31 mouse cellular contexts compared by ENCODE assay signal in genomic region chr10:130238318-130239209, GRCm38 (mm10). TPM values are rescaled to one million over a fixed set of nuclear protein-coding genes. Genes with fewer than 3 reads are reported as not detected.
DNase-seq lines count a peak whose midpoint lies in the region; ATAC-seq and TF ChIP-seq lines count a peak whose summit lies in the region.
"Had no signal": no experiment of that assay in that cellular context is flagged by ENCODE, and none has a peak within 500 bp of the region (broad histone marks: within the 10 kb centered on the region; RNA-seq: fewer than 3 reads in every experiment).

No protein-coding gene starts in this region.

- ATAC-seq in hindbrain, embryonic 12.5 days (ENCODE audit: low FRiP score), result peak; percentile 38; the same call in 1 of the 2 replicates
- no peak for ATAC-seq in hindbrain, embryonic 14.5 days (ENCODE audit: low FRiP score)
- ATAC-seq in forebrain, embryonic 13.5 days, result peak; percentile 83
- peak; percentile 80 for ATAC-seq in forebrain, embryonic 16.5 days
- ATAC-seq: CD4-positive, CD25-positive, alpha-beta regulatory T cell, adult 4 months; hindbrain, postnatal 0 days; inflammation-experienced regulatory T-cells, adult 6 months; intestine, embryonic 16.5 days had no signal

- H3K4me2 ChIP-seq in hindbrain, embryonic 12.5 days (replicated peaks), result no peak overlapping the region
- H3K4me2 ChIP-seq in hindbrain, embryonic 14.5 days (replicated peaks), result no peak overlapping the region
- H3K4me2 ChIP-seq in forebrain, embryonic 13.5 days, result no peak overlapping the region
- H3K4me2 ChIP-seq in forebrain, embryonic 16.5 days (ENCODE audit: low read length), result no peak overlapping the region
- H3K4me2 ChIP-seq: embryonic facial prominence, embryonic 13.5 days; heart, embryonic 11.5 days; hindbrain, embryonic 13.5 days had no signal

- TF ChIP-seq CTCF in brain, embryonic 14.5 days (IDR thresholded peaks at IDR 0.05; ENCODE audit: borderline replicate concordance, extremely low read depth, insufficient read depth, insufficient read length), result no peak

- TF ChIP-seq POLR2A in brain, embryonic 14.5 days (IDR thresholded peaks at IDR 0.05; ENCODE audit: borderline replicate concordance, extremely low read depth, insufficient read depth, insufficient read length, poor library complexity, severe bottlenecking), result no peak

- no peaks in the 10 kb centered on the region for H3K27me3 ChIP-seq in hindbrain, embryonic 12.5 days
- H3K27me3 ChIP-seq in hindbrain, embryonic 14.5 days (ENCODE audit: control insufficient read depth, insufficient read depth, low read length), result no peaks in the 10 kb centered on the region
- no peaks in the 10 kb centered on the region for H3K27me3 ChIP-seq in forebrain, embryonic 13.5 days
- H3K27me3 ChIP-seq in forebrain, embryonic 16.5 days (replicated peaks; ENCODE audit: control insufficient read depth, insufficient read depth, low read length), result no peaks in the 10 kb centered on the region
- H3K27me3 ChIP-seq: embryonic facial prominence, embryonic 13.5 days; hindbrain, embryonic 13.5 days had no signal

- 54% methylated on average over 2 of the region's 2 CpGs for WGBS in hindbrain, embryonic 12.5 days
- 45% methylated on average over 2 of the region's 2 CpGs for WGBS in hindbrain, embryonic 14.5 days
- 11% methylated on average over 2 of the region's 2 CpGs for WGBS in forebrain, embryonic 13.5 days
- WGBS in forebrain, embryonic 16.5 days, result 18% methylated on average over 2 of the region's 2 CpGs

- no peak for DNase-seq in hindbrain, embryonic 14.5 days (ENCODE audit: low spot score)
- DNase-seq in brain, embryonic 14.5 days (ENCODE audit: low read depth), result peak; percentile 73
- DNase-seq in testis, postnatal 14 days (ENCODE audit: low spot score), result no peak
- DNase-seq: adrenal gland, adult 2 months; adrenal gland, postnatal 14 days; cerebellum, adult 11-12 months; cerebellum, adult 8-10 months; cerebellum, postnatal 10 days; cerebellum, postnatal 36 days; embryo, embryonic 11 days; gastrocnemius, adult 2 months; gastrocnemius, postnatal 36 days; heart, adult 11 months; kidney, adult 18-20 months had no signal

- H3K9me3 ChIP-seq in hindbrain, embryonic 12.5 days (replicated peaks), result no peaks in the 10 kb centered on the region
- H3K9me3 ChIP-seq in hindbrain, embryonic 14.5 days (ENCODE audit: control insufficient read depth, low read length), result no peaks in the 10 kb centered on the region
- no peaks in the 10 kb centered on the region for H3K9me3 ChIP-seq in forebrain, embryonic 13.5 days (replicated peaks)
- H3K9me3 ChIP-seq in forebrain, embryonic 16.5 days (ENCODE audit: control insufficient read depth, low read length), result no peaks in the 10 kb centered on the region
- H3K9me3 ChIP-seq: embryonic facial prominence, embryonic 10.5 days; embryonic facial prominence, embryonic 13.5 days; hindbrain, embryonic 13.5 days had no signal

- H3K4me1 ChIP-seq in hindbrain, embryonic 12.5 days, result no peaks in the 10 kb centered on the region
- no peaks in the 10 kb centered on the region for H3K4me1 ChIP-seq in hindbrain, embryonic 14.5 days (replicated peaks; ENCODE audit: control insufficient read depth, insufficient read depth, low read length)
- H3K4me1 ChIP-seq in forebrain, embryonic 13.5 days, result peaks cover 6% of the 10 kb centered on the region; the same call in 1 of the 2 replicates
- H3K4me1 ChIP-seq in forebrain, embryonic 16.5 days (replicated peaks; ENCODE audit: control insufficient read depth, insufficient read depth, low read length), result no peaks in the 10 kb centered on the region
- H3K4me1 ChIP-seq: embryonic facial prominence, embryonic 10.5 days; embryonic facial prominence, embryonic 13.5 days; hindbrain, embryonic 13.5 days had no signal

- no peak overlapping the region for H3K27ac ChIP-seq in hindbrain, embryonic 12.5 days
- no peak overlapping the region for H3K27ac ChIP-seq in hindbrain, embryonic 14.5 days
- no peak overlapping the region for H3K27ac ChIP-seq in forebrain, embryonic 13.5 days
- H3K27ac ChIP-seq in forebrain, embryonic 16.5 days (ENCODE audit: low read length), result no peak overlapping the region
- H3K27ac ChIP-seq: embryonic facial prominence, embryonic 10.5 days; embryonic facial prominence, embryonic 13.5 days; gastrocnemius, adult 2 months; hindbrain, embryonic 13.5 days; hindbrain, postnatal 0 days had no signal

- no peak overlapping the region for H3K4me3 ChIP-seq in hindbrain, embryonic 12.5 days
- no peak overlapping the region for H3K4me3 ChIP-seq in hindbrain, embryonic 14.5 days (replicated peaks; ENCODE audit: low read length)
- no peak overlapping the region for H3K4me3 ChIP-seq in forebrain, embryonic 13.5 days
- H3K4me3 ChIP-seq in forebrain, embryonic 16.5 days (replicated peaks; ENCODE audit: low read length), result no peak overlapping the region
- H3K4me3 ChIP-seq: embryonic facial prominence, embryonic 10.5 days; embryonic facial prominence, embryonic 13.5 days; erythroblast, embryonic 14.5 days; gastrocnemius, adult 2 months; hindbrain, embryonic 13.5 days had no signal

- no peaks in the 10 kb centered on the region for H3K36me3 ChIP-seq in hindbrain, embryonic 12.5 days
- no peaks in the 10 kb centered on the region for H3K36me3 ChIP-seq in hindbrain, embryonic 14.5 days (replicated peaks; ENCODE audit: control insufficient read depth, insufficient read depth)
- no peaks in the 10 kb centered on the region for H3K36me3 ChIP-seq in forebrain, embryonic 13.5 days (ENCODE audit: poor library complexity, severe bottlenecking)
- H3K36me3 ChIP-seq in forebrain, embryonic 16.5 days (ENCODE audit: control insufficient read depth, insufficient read depth), result no peaks in the 10 kb centered on the region
- H3K36me3 ChIP-seq: embryonic facial prominence, embryonic 10.5 days; embryonic facial prominence, embryonic 13.5 days; hindbrain, embryonic 13.5 days had no signal

- no peak overlapping the region for H3K9ac ChIP-seq in hindbrain, embryonic 12.5 days
- no peak overlapping the region for H3K9ac ChIP-seq in hindbrain, embryonic 14.5 days
- no peak overlapping the region for H3K9ac ChIP-seq in forebrain, embryonic 13.5 days
- no peak overlapping the region for H3K9ac ChIP-seq in forebrain, embryonic 16.5 days (replicated peaks; ENCODE audit: low read depth, low read length)
- H3K9ac ChIP-seq: embryonic facial prominence, embryonic 13.5 days; hindbrain, embryonic 13.5 days had no signal

RNA-seq across cellular contexts. Expression of gene Olfr827, which starts 24.4 kb away (rescaled TPM):
- not detected in 2 replicates for polyA plus RNA-seq in hindbrain, embryonic 12.5 days (2016; fragmentation: Nextera tagmentation; extraction: Ambion mirVana)
- polyA plus RNA-seq in hindbrain, embryonic 14.5 days (2014; fragmentation: Nextera tagmentation; extraction: Ambion mirVana), result not detected in 2 replicates
- not detected in 2 replicates for polyA plus RNA-seq in brain, embryonic 14.5 days (2012; rRNA removed)
- not detected in 2 replicates for polyA plus RNA-seq in forebrain, embryonic 13.5 days (2015; fragmentation: Nextera tagmentation; extraction: Ambion mirVana)
- polyA plus RNA-seq in forebrain, embryonic 16.5 days (2015; fragmentation: Nextera tagmentation; extraction: Ambion mirVana), result not detected in 2 replicates
- polyA plus RNA-seq: adrenal gland, adult 2 months; C2C12; CD4-positive, CD25-positive, alpha-beta regulatory T cell, adult 4 months; cortical plate, adult 2 months; embryonic facial prominence, embryonic 10.5 days; embryonic facial prominence, embryonic 13.5 days; frontal cortex, adult 2 months; heart, embryonic 11.5 days; heart, embryonic 14.5 days; heart, postnatal 0 days; hindbrain, embryonic 13.5 days; hindbrain, postnatal 0 days; inflammation-experienced regulatory T-cells, adult 6 months; intestine, embryonic 16.5 days had no signal

RNA-seq across cellular contexts. Expression of gene Neurod4, which starts 41.5 kb away (rescaled TPM):
- 7.8 and 8.6 TPM in 2 replicates for polyA plus RNA-seq in hindbrain, embryonic 12.5 days (2016; fragmentation: Nextera tagmentation; extraction: Ambion mirVana)
- polyA plus RNA-seq in hindbrain, embryonic 14.5 days (2014; fragmentation: Nextera tagmentation; extraction: Ambion mirVana), result 1.2 and 2.1 TPM in 2 replicates
- polyA plus RNA-seq in brain, embryonic 14.5 days (2012; rRNA removed), result 2.0 and 2.5 TPM in 2 replicates
- polyA plus RNA-seq in forebrain, embryonic 13.5 days (2015; fragmentation: Nextera tagmentation; extraction: Ambion mirVana), result 4.4 and 4.7 TPM in 2 replicates
- polyA plus RNA-seq in forebrain, embryonic 16.5 days (2015; fragmentation: Nextera tagmentation; extraction: Ambion mirVana), result 4.2 and 5.4 TPM in 2 replicates
- polyA plus RNA-seq: adrenal gland, adult 2 months; C2C12; CD4-positive, CD25-positive, alpha-beta regulatory T cell, adult 4 months; erythroblast, embryonic 14.5 days; heart, embryonic 11.5 days; heart, embryonic 14.5 days; heart, postnatal 0 days; inflammation-experienced regulatory T-cells, adult 6 months; intestine, embryonic 16.5 days had no signal

RNA-seq across cellular contexts. Expression of gene Olfr826, which starts 54.6 kb away (rescaled TPM):
- not detected in 2 replicates for polyA plus RNA-seq in hindbrain, embryonic 12.5 days (2016; fragmentation: Nextera tagmentation; extraction: Ambion mirVana)
- polyA plus RNA-seq in hindbrain, embryonic 14.5 days (2014; fragmentation: Nextera tagmentation; extraction: Ambion mirVana), result not detected in 2 replicates
- polyA plus RNA-seq in brain, embryonic 14.5 days (2012; rRNA removed), result not detected in 2 replicates
- polyA plus RNA-seq in forebrain, embryonic 13.5 days (2015; fragmentation: Nextera tagmentation; extraction: Ambion mirVana), result not detected in 2 replicates
- not detected in 2 replicates for polyA plus RNA-seq in forebrain, embryonic 16.5 days (2015; fragmentation: Nextera tagmentation; extraction: Ambion mirVana)
- polyA plus RNA-seq: adrenal gland, adult 2 months; C2C12; CD4-positive, CD25-positive, alpha-beta regulatory T cell, adult 4 months; cortical plate, adult 2 months; embryonic facial prominence, embryonic 10.5 days; embryonic facial prominence, embryonic 13.5 days; erythroblast, embryonic 14.5 days; frontal cortex, adult 2 months; heart, embryonic 11.5 days; heart, embryonic 14.5 days; heart, postnatal 0 days; hindbrain, embryonic 13.5 days; hindbrain, postnatal 0 days; inflammation-experienced regulatory T-cells, adult 6 months; intestine, embryonic 16.5 days had no signal
